8 mouse cellular contexts compared by ENCODE assay signal in the genomic region with DNA sequence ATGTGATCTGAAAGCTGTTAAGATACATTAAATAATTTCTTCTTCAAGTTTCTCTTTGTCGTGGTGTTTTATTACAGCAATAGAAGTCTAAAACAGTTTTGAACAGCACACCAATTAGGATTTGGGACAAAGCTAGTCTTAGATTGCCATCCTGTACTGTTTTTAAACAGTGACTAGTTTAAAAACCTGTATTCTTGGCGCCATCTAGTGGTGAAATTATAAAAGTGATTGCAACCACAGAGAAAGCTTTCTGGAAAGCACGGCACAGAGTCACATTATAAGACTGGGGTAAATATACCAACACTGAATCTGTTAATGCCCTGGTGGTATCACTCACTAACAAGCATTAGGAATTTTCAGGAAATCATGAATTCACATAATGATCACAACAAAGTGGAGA.
DNase-seq lines count a peak whose midpoint lies in the region; ATAC-seq and TF ChIP-seq lines count a peak whose summit lies in the region.

No protein-coding gene starts in this region.

- no peak for TF ChIP-seq POLR2A in MEL (IDR thresholded peaks at IDR 0.05; ENCODE audit: control insufficient read depth in 1 of 2, insufficient read depth in 1 of 2, low read depth in 1 of 2, low read length in 2 of 2, poor library complexity in 1 of 2)

- 0 out of 2 replicates have a peak, but pooled peaks have one; percentile 13 for ATAC-seq in forebrain, embryonic 13.5 days
- ATAC-seq in forebrain, embryonic 11.5 days (replicated peaks; ENCODE audit: low FRiP score): no peak
- no peak for ATAC-seq in heart, embryonic 11.5 days (replicated peaks; ENCODE audit: insufficient number of reproducible peaks, low FRiP score, low TSS enrichment)

- no peak overlapping the region for H3K27ac ChIP-seq in forebrain, embryonic 13.5 days
- no peak overlapping the region for H3K27ac ChIP-seq in forebrain, embryonic 11.5 days (ENCODE audit: low read depth, low read length)
- H3K27ac ChIP-seq in left cerebral cortex, adult 2 months: no peak overlapping the region
- H3K27ac ChIP-seq in MEL (ENCODE audit: control insufficient read depth, low read depth, low read length): no peak overlapping the region
- H3K27ac ChIP-seq in heart, embryonic 11.5 days (ENCODE audit: low read depth, low read length): no peak overlapping the region

- no peaks in the 10 kb centered on the region for H3K27me3 ChIP-seq in forebrain, embryonic 13.5 days
- no peaks in the 10 kb centered on the region for H3K27me3 ChIP-seq in forebrain, embryonic 11.5 days (ENCODE audit: control insufficient read depth, insufficient read depth, low read length)
- no peaks in the 10 kb centered on the region for H3K27me3 ChIP-seq in MEL (ENCODE audit: control insufficient read depth in 1 of 2, insufficient read depth in 2 of 2, low read length in 2 of 2)
- H3K27me3 ChIP-seq in heart, embryonic 11.5 days (ENCODE audit: control insufficient read depth, insufficient read depth, low read length): no peaks in the 10 kb centered on the region

- no peak overlapping the region for H3K9ac ChIP-seq in forebrain, embryonic 13.5 days
- H3K9ac ChIP-seq in forebrain, embryonic 11.5 days (ENCODE audit: low read length): no peak overlapping the region
- no peak overlapping the region for H3K9ac ChIP-seq in MEL (ENCODE audit: control insufficient read depth, low read depth, low read length, poor library complexity, severe bottlenecking)
- H3K9ac ChIP-seq in heart, embryonic 11.5 days (ENCODE audit: low read depth, low read length): no peak overlapping the region

- no peak overlapping the region for H3K4me3 ChIP-seq in forebrain, embryonic 13.5 days
- H3K4me3 ChIP-seq in forebrain, embryonic 11.5 days (ENCODE audit: low read depth, low read length): no peak overlapping the region
- no peak overlapping the region for H3K4me3 ChIP-seq in left cerebral cortex, adult 2 months
- H3K4me3 ChIP-seq in MEL (ENCODE audit: control insufficient read depth in 1 of 2, insufficient read depth in 1 of 2, low read depth in 2 of 2, low read length in 2 of 2): no peak overlapping the region
- no peak overlapping the region for H3K4me3 ChIP-seq in heart, embryonic 11.5 days (ENCODE audit: low read depth, low read length)

- TF ChIP-seq CTCF in left cerebral cortex, adult 2 months (IDR thresholded peaks at IDR 0.05): peak; percentile 70
- TF ChIP-seq CTCF in MEL (IDR thresholded peaks at IDR 0.05 in 2 of 3, conservative IDR thresholded peaks at IDR 0.05 in 1 of 3; ENCODE audit: control insufficient read depth in 1 of 3, insufficient read depth in 1 of 3, low read depth in 2 of 3, low read length in 3 of 3, poor library complexity in 1 of 3, severe bottlenecking in 1 of 3): peak in 2 of 3 experiments; percentile 46 to 74; a peak in 4 of 6 replicates

- peak; percentile 83 for TF ChIP-seq RAD21 in MEL (IDR thresholded peaks at IDR 0.05; ENCODE audit: low read depth, low read length)

- DNase-seq in forebrain, embryonic 11.5 days (ENCODE audit: low spot score): no peak
- DNase-seq in left cerebral cortex, adult 2 months (ENCODE audit: extremely low spot score in 1 of 2, low spot score in 2 of 2): no peak
- no peak for DNase-seq in left cerebral cortex, adult 8-10 months (ENCODE audit: low spot score in 2 of 2)
- DNase-seq in MEL (ENCODE audit: low read depth, low spot score): peak; percentile 53
- peak; percentile 47 for DNase-seq in hindlimb bud, embryonic 11.5 days (ENCODE audit: extremely low spot score, low read depth, low spot score)
- DNase-seq in ovary, adult 18-20 months (ENCODE audit: low spot score): no peak

- H3K4me2 ChIP-seq in forebrain, embryonic 13.5 days: no peak overlapping the region
- H3K4me2 ChIP-seq in forebrain, embryonic 11.5 days (ENCODE audit: low read depth, low read length, severe bottlenecking): no peak overlapping the region
- no peak overlapping the region for H3K4me2 ChIP-seq in heart, embryonic 11.5 days

- no peak for TF ChIP-seq EP300 in MEL (IDR thresholded peaks at IDR 0.05; ENCODE audit: low read depth in 1 of 2, low read length in 2 of 2)

- intact Hi-C loops in left cerebral cortex, adult 2 months (cut with DNase I): loop anchor here (2.0 kb wide), 2 partner anchors 238 to 534 kb away; no protein-coding TSS in a partner anchor

- WGBS in forebrain, embryonic 13.5 days: 18% methylated on average over 3 of the region's 3 CpGs
- WGBS in forebrain, embryonic 11.5 days: 20% methylated on average over 3 of the region's 3 CpGs
- WGBS in heart, embryonic 11.5 days (ENCODE audit: insufficient replicate concordance): 23% methylated on average over 3 of the region's 3 CpGs

- no peaks in the 10 kb centered on the region for H3K79me2 ChIP-seq in MEL (ENCODE audit: control insufficient read depth, insufficient read depth, low read length, poor library complexity)

- no peaks in the 10 kb centered on the region; the same call in 1 of the 2 replicates for H3K9me3 ChIP-seq in forebrain, embryonic 13.5 days (replicated peaks)
- H3K9me3 ChIP-seq in forebrain, embryonic 11.5 days (ENCODE audit: control insufficient read depth, low read length): peaks cover 2% of the 10 kb centered on the region; the same call in 1 of the 2 replicates
- H3K9me3 ChIP-seq in MEL (replicated peaks; ENCODE audit: insufficient read depth, low read length): no peaks in the 10 kb centered on the region
- no peaks in the 10 kb centered on the region for H3K9me3 ChIP-seq in heart, embryonic 11.5 days (replicated peaks; ENCODE audit: control insufficient read depth, low read length)

- H3K4me1 ChIP-seq in forebrain, embryonic 13.5 days: no peaks in the 10 kb centered on the region
- H3K4me1 ChIP-seq in forebrain, embryonic 11.5 days (replicated peaks; ENCODE audit: control insufficient read depth, insufficient read depth, low read length): no peaks in the 10 kb centered on the region
- no peaks in the 10 kb centered on the region for H3K4me1 ChIP-seq in MEL (ENCODE audit: control insufficient read depth in 1 of 2, insufficient read depth in 2 of 2, low read length in 2 of 2)
- H3K4me1 ChIP-seq in heart, embryonic 11.5 days (ENCODE audit: control insufficient read depth, insufficient read depth, low read length): no peaks in the 10 kb centered on the region

- H3K36me3 ChIP-seq in forebrain, embryonic 13.5 days (ENCODE audit: poor library complexity, severe bottlenecking): no peaks in the 10 kb centered on the region
- no peaks in the 10 kb centered on the region for H3K36me3 ChIP-seq in forebrain, embryonic 11.5 days (ENCODE audit: control insufficient read depth, insufficient read depth, low read length)
- no peaks in the 10 kb centered on the region for H3K36me3 ChIP-seq in MEL (ENCODE audit: control insufficient read depth in 1 of 2, insufficient read depth in 2 of 2, low read length in 2 of 2)
- H3K36me3 ChIP-seq in heart, embryonic 11.5 days (ENCODE audit: control insufficient read depth, insufficient read depth, low read length): no peaks in the 10 kb centered on the region

TF ChIP-seq in MEL, 35 proteins besides CTCF, POLR2A, EP300 and RAD21:
- TF ChIP-seq POLR2AphosphoS5 (IDR thresholded peaks at IDR 0.05; ENCODE audit: borderline replicate concordance, low read depth, low read length): no peak
- no peak for TF ChIP-seq CHD1 (IDR thresholded peaks at IDR 0.05; ENCODE audit: low read depth, low read length)
- TF ChIP-seq ETS1 (IDR thresholded peaks at IDR 0.05; ENCODE audit: low read depth, low read length): no peak
- no peak for TF ChIP-seq MYC (IDR thresholded peaks at IDR 0.05; ENCODE audit: low read depth, low read length)
- TF ChIP-seq ZC3H11A (IDR thresholded peaks at IDR 0.05; ENCODE audit: low read depth, low read length): peak; percentile 75
- TF ChIP-seq ZKSCAN1 (IDR thresholded peaks at IDR 0.05; ENCODE audit: low read depth, low read length): no peak
- no peak for TF ChIP-seq MXI1 (IDR thresholded peaks at IDR 0.05; ENCODE audit: low read depth, low read length)
- TF ChIP-seq BHLHE40 (IDR thresholded peaks at IDR 0.05; ENCODE audit: borderline replicate concordance, low read depth, low read length): no peak
- no peak for TF ChIP-seq CHD2 (IDR thresholded peaks at IDR 0.05; ENCODE audit: low read length)
- TF ChIP-seq SMC3 (IDR thresholded peaks at IDR 0.05; ENCODE audit: low read depth, low read length): peak; percentile 76
- TF ChIP-seq NELFE (IDR thresholded peaks at IDR 0.05; ENCODE audit: low read depth, low read length): no peak
- no peak for TF ChIP-seq JUND (IDR thresholded peaks at IDR 0.05; ENCODE audit: low read depth, low read length)
- no peak for TF ChIP-seq MYB (IDR thresholded peaks at IDR 0.05; ENCODE audit: low read depth, low read length)
- TF ChIP-seq MAZ (IDR thresholded peaks at IDR 0.05; ENCODE audit: low read depth, low read length): no peak
- no peak for TF ChIP-seq MAX (IDR thresholded peaks at IDR 0.05; ENCODE audit: low read length)
TF ChIP-seq in MEL: peak in this region for 2.

Comparison
In these comparisons a context has a peak if more than half of its experiments do, and no peak if none do; other contexts are left out.
1. DNase-seq: peak in MEL (single experiment) and hindlimb bud, embryonic 11.5 days (single experiment); none in forebrain, embryonic 11.5 days (single experiment), left cerebral cortex, adult 2 months (0 of 2), left cerebral cortex, adult 8-10 months (0 of 2) and ovary, adult 18-20 months (single experiment).